Mouse (Mus musculus) kidney, adult 2 months (tissue): ENCODE data around the gene Coa4.

Experiments used
- CTCF ChIP-seq: fragments of 200-500 bp; conservative IDR thresholded peaks from 2 replicates; pipeline ENCODE4 v1.5.1; 2011; ENCODE audit warnings: low read depth, mild to moderate bottlenecking, control low read depth, low read length, moderate library complexity, mixed read lengths; ENCODE audit not compliant: insufficient read depth, insufficient read length
- POLR2A ChIP-seq: fragments of 200-500 bp; IDR thresholded peaks from one replicate; pipeline ENCODE4 v1.6.1; 2011; ENCODE audit warnings: low read depth, low read length, control low read depth

DNA sequence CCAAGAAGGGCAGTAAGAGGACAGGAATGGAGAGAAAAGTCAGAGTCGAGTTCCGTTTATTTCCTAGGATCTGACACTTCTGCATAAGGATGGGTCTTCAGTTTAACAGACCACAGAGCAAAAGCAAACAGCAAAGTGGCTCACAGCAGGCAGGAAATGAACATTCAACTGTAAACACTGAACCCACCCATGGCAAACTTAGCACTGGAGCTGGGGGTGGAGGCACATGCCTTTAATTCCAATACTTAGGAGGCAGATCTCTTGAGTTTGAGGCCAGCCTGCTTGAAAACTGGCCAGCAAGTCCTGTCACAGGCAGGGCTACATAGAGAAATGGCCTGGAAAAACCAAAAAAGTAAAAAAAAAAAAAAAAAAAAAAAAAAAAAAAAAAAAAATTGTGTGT lies 3.4 kb upstream of the Coa4 start:
- TF ChIP-seq POLR2A (no peak), CTCF (no peak)
